Mouse (Mus musculus) CD4-positive, CD25-positive, alpha-beta regulatory T cell, adult 4 months (primary cell): ENCODE results near the gene Glt28d2. TPM values are rescaled to one million over a fixed set of nuclear protein-coding genes. Genes with fewer than 3 reads are reported as not detected.

ENCODE experiments used
- ATAC-seq: one replicate; pipeline ENCODE4 v1.8.0; 2017
- polyA plus RNA-seq, 2 experiments: library from polyadenylated mRNA; unstranded; fragments of 100-300 nt; shearing (Covaris generic); gene quantifications; one replicate each; pipeline ENCODE4 v1.2.1; 2017

Gene Glt28d2
- polyA plus RNA-seq, 2 experiments from 2014 or later, result 3.1 to 6.1 TPM

GRCm38 (mm10) chr3:85820839-85821548 lies 66.3 kb downstream of the Glt28d2 start:
- ATAC-seq, result no peak

Other genes with a start within 250 kb of the Glt28d2 start
- 1 to 10 TPM; 3.8 to 8.0 TPM for gene Fam160a1, start 70.2 kb downstream of the Glt28d2 start, polyA plus RNA-seq
- gene Gm37240, start within 50 bp of the Glt28d2 start, polyA plus RNA-seq, result 1 to 10 TPM; 3.6 to 5.5 TPM
- 1 to 10 TPM; 1.0 to 2.0 TPM for gene Sh3d19, start 83.6 kb upstream of the Glt28d2 start, polyA plus RNA-seq
- not detected for gene Prss48, start 115.0 kb upstream of the Glt28d2 start, polyA plus RNA-seq